Mouse (Mus musculus) heart, postnatal 4 days (tissue): ENCODE results near the gene Gstp3. TPM values are rescaled to one million over a fixed set of nuclear protein-coding genes. Genes with fewer than 3 reads are reported as not detected.
A peak's percentile ranks its signal among the peaks of the same experiment; 100 is the strongest.
"Not testable (repeated sequence)": the region's sequence is repeated elsewhere in the genome, so short reads cannot be mapped to it uniquely, and the experiment has no call there.

ENCODE experiments used
- DNase-seq: peaks from one replicate; pipeline ENCODE4 v3.0.0; 2021
- total RNA-seq, 2 experiments: library from RNA; stranded (reverse); gene quantifications; 2 replicates each; pipeline ENCODE4 v1.2.3; 2021

Gstp3 gene
- total RNA-seq, 2 experiments from 2014 or later = not detected

DNA sequence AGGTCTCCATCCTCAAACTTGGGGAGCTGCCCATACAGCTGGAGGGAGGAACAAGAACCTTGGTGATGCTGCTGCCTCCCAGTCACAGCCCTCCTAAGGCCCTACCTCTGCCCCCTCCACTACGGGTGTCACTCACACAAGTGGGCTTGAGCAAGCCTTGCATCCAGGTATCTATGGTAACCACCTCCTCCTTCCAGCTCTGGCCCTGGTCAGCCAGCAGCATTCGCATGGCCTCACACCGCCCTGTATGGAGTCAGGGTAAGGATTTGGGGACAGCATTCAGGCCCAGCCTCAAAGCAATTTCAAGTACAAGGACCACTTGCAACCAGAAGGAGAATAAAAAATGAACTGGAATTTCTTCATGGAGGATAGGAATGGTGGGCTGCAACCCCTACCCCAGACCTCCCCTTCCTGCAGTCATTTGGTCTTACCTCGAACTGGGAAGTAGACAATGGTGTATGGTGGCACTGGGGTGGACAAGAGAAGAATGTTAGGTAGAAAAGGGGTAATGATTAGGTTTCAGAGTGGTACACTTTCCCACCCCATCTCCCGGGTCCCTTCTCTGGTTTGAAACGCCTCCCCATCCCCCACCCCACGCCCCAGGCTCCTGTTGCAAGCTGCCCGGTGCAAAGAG lies 22.1 kb downstream of the Gstp3 start:
- DNase-seq = not testable (repeated sequence)

DNA sequence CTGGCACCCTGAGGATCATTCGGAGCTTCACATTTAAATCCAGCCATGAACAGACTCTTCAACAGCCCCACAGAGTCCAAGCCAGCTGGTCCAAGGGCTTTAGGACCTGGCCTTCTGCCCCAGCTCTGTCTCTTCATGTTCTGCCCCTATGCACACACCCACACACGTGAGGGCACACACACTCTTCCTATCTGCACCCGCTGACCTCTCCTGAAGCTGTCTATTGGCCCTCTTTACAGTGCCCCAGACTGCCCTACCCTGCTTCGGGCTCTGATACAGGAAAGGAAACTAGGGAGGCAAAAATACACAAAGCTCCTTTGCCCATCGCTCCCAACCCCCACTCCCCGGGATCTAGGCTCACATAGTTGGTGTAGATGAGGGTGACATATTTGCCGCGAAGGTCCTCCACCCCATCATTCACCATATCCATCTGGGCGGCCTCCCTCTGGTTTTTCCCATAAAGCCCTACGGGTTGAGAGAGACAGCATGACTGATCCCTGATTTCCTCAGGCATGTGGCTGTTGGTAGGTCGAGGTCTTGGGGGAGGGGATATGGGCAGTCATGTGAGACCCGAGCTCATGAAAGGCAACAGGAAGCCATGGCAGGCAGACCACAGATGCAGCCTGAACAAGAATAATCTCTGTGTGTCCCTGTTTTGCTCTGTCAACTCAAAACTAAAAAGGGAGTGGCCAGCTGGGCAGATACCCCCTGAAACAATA lies 22.9 kb downstream of the Gstp3 start:
- no peak for DNase-seq

DNA sequence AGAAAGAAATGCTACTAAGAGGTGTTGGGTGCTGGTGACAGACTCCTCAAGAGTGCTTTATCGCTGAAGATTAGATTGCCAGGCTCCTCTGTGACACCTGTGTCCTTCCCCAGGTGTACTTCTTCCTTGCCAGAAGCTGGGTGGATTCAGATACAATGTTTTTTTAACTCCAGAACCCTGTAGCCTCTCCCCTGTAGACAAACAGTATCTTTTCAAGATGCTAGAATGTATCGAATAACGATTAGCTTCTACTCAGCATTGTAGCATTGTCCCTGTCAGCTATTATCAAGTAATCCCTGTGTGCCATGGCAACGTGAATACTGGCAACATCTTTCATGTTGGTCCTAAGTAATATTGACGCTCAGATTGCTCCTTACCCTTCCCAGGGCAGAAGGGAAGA lies 25.6 kb downstream of the Gstp3 start:
- no peak for DNase-seq

DNA sequence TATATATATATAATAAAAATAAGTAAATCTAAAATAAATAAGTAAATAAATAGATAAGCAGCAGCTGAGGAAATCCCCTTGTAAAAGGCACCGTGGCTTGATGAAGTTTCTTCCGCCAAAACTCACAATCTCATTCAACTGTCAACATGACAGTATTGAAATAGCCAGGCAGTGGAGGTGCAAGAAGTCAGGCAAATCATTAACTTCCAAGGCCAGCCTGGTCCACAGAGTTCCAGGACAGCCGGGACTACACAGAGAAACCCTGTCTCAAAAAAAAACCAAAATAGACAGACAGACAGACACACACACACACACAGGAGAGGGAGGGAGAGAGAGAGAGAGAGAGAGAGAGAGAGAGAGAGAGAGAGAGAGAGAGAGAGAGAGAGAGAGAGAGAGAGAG lies 26.1 kb downstream of the Gstp3 start:
- no peak for DNase-seq

DNA sequence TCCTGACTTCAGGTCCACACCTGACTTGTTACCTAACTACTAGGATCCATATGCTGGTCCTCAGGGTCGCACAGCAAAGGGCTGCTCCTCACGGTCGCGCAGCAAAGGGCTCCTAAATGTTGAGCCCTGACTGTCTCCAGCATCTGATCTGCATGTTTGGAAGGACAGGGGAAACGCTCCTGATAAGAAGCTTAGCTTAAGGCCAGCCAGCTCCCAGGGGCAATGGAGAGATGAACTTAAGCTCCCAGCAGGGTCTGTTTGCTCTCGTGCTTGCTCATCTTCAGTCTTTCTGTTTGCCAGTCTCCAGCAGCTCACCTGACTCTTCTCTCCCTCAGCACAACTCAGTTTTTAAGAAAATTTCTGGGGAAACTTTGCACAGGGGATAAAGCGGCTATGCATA lies 26.7 kb downstream of the Gstp3 start:
- DNase-seq = no peak

DNA sequence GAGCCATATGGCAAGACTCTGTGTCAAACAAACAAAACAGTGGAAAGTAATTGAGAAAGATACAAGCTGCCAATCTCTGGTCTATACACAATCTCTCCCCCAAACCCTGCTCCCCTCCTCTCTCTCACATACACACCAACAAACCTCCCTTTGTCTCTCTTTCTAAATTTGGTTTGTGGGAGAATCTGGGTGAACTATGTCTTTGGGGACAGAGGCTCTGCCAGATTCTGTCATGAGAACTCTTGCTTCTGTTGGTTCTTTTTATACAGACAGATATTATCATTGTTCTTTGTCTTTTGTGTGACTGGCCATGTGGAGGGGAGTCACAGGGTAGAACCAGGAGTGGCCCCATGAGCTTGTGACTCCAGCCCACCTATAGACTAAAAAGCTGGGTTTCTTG lies 31.8 kb downstream of the Gstp3 start:
- no peak for DNase-seq

DNA sequence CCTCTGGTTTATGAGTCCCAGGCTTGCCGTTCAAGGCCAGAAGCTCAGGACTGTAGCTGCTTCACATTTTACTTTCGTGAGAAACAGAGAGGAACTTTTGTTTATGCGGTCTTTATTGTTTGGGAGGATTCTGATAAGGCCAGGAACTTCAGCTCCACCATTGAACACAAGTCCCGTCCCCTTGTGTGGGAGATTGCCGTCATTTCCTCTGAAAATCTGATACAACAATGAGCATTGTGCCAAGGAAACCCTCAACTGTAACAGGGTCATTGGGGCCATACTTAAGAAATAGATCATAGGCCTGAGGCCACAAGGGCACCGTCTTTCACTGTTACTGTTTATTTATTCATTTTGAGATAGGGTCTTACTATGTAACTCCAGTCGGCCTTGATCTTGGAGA lies 36.2 kb downstream of the Gstp3 start:
- no peak for DNase-seq

DNA sequence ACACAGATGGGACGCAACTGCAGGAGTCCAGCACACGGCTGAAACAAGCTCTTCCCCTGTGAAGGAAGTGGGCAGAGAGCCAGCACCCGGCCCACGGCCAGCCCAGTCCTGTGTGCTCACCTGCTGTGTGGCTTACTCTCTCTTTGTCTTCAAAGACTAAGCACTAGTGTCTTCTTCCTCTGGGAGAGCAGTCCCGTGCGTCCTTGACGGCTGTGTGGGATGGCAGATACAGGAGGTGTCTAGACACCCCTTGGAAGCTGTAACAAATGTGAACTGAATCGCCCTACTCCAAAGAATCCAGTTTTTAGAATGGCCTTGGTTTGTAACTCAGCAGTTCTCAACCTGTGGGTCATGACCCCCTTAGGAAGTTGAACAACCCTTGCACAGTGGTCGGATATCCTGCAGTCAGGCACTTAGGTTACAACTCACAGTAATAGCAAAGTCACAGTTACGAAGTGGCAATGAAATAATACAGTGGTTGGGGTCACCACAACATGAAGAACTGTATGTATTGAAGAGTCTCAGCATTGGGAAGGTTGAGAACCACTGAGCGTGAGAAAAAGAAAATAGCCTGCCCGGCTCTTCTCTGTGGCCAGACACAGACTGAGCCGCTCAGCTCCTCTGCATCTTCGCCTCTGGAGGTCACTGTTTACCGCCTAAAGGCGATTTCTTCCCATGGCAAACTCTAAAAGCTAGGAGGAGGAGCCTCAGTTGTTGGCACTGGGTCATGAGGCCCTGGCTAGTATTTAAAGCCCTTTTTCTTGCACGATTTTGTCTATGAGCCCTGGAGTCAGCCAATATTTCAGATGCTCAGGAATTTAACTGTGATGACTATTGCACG lies 40.4 kb downstream of the Gstp3 start:
- peak; percentile 90 for DNase-seq

DNA sequence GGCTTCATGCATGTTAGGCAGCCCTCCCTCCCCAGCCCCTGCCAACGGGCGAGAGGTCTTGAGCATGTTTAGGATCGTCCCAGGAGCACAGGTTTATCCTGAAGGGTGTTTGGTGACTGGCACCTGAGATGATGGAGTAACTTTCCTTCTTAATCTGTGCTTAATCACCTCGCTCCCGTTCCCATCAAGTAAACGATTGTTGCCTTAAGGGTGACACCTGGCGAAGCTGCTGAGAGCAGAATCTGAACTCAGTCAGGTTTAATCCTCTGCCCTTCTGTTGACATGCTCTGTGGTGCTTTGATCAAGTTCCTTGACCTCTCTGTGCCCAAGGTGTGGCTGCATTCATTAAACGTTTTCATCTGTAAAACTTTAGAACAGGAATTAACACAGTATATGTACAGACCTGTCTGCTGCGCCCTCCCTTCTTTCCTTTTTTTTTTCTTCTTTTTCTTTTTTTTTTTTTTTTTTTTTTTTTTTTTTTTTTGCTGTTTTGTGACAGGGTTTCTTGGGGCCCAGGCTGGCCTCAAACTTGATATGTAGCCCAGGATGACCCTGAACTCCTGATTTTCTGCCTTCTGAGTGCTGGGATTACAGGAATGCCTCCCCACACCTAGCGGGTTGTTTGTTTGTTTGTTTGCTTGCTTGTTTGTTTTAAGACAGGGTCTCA lies 41.3 kb downstream of the Gstp3 start:
- DNase-seq = no peak

DNA sequence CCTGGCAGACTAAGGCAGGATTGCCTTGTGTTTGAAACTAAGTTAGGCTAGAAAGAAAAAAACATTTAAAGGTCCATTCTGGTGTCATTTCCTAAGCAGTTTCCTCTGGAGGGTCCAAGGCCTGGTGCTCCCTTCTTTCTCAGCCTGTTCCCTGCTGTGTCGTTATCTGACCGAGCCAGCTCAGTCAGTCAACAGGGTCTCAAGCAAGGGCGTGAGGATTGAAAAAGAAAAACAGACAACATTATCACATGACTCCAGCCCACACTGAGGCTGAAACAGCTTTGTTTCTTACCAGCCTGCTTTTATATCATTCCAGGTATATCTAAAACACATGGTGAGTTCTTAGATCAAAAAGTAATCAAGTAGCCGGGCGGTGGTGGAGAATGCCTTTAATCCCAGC lies 43.7 kb downstream of the Gstp3 start:
- DNase-seq = no peak

DNA sequence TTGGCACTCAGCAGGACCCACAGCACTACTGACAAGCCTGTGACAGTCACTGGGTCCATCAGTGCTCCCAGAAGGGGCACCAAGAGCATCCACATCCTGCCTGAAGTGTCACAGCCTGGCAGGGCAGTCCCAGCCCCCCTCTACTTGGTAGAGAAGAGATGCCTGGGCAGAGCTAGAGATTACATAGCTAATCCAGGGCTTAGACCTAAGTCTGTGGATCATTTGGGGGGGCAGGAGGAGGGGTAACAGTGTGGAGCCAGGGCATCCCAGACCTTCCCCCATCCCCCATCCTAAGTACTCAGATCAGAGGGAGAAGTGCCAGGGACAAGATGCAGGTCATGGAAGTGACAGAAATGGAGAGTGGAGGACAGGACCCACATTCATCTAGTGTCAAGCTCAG lies 44.6 kb downstream of the Gstp3 start:
- no peak for DNase-seq

DNA sequence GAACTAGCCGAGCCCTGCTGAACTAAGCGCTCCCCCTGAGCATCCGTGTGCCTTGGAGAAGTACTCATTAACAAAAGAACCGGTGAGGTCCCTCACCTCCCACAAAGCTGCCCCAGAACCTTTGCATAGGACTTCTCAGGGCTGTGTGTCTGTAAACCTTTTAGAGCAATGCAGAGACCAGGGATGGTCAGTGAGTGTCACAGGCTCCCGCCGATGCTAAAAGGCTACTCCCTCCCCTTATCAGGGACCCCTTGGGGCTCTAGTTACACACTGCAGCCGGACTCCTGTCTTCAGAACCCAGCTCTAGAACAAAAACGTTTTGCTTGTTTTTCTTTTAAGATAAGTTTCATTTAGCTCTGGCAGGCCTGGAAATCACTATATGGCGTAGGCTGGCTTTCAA lies 46.3 kb downstream of the Gstp3 start:
- no peak for DNase-seq

DNA sequence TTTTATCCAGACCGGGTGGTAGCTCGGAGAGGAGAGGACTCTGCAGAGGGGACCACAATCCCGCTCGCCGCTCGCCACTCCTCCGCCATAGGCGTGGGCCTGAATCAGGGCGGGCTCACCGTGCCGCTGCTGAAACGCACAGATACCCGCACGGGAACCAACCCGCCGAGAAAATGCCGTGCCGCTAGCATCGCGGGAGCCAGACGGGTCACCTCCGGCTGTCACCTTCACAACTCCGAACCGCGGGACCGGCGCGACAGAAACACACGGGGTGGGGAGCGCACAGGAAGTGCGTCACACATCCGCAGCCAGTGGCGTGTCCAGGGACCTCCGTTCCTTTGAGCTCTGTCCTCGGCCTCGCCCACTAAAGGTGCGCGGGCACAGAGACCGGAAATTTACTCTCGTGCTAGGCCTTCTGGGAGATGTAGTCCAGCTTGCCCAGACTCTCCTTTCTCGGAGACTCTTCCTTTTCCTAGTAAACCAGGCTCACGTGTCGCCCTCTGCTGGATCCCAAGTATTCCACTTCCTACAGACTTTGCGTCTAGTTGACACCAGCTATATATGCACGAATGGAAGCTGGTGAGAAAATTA lies 46.8 kb downstream of the Gstp3 start, which contains the start of gene Ndufv1:
Gene Ndufv1, minus strand, starts transcription at position 375 of the 591 bp plus-strand sequence.
- DNase-seq = peak; percentile 96

DNA sequence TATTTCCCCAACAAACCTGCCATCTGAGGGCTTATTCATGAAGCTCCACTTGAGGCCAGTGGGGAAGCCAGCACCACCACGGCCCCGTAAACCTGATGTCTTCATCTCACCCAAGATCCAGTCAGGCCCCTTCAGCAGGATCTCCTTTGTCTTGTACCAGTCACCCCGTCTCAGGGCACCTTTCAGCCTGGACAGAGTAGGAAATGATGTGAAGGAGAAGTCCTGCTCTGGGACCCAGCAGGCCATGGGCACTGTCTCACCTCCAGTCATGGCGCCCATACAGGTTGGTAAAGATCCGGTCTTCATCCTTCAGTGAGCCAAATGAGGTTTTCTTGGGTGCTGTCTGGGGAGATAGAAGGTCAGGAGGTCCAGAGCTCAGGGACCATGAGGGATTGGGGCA lies 48.3 kb downstream of the Gstp3 start:
- no peak for DNase-seq

Other genes starting within 250 kb of the Gstp3 start
- 10 to 100 TPM; 16.8 to 16.9 TPM for gene Chka, start 207.8 kb downstream of the Gstp3 start, total RNA-seq
- 10 to 100 TPM; 19.2 to 22.9 TPM for gene Tcirg1, start 152.4 kb downstream of the Gstp3 start, total RNA-seq
- gene Ndufs8, start 146.8 kb downstream of the Gstp3 start, total RNA-seq = 100 to 1,000 TPM; 290 to 307 TPM
- gene Aldh3b1, start 129.8 kb downstream of the Gstp3 start, total RNA-seq = 1 to 10 TPM; 1.6 to 1.9 TPM
- gene Unc93b1, start 124.4 kb downstream of the Gstp3 start, total RNA-seq = 10 to 100 TPM; 15.1 to 15.4 TPM
- gene Aldh3b3, start 100.9 kb downstream of the Gstp3 start, total RNA-seq = under 1 TPM; 0.17 to 0.18 TPM
- under 1 TPM; 0.12 to 0.32 TPM for gene Aldh3b2, start 87.2 kb downstream of the Gstp3 start, total RNA-seq
- gene Acy3, start 73.0 kb downstream of the Gstp3 start, total RNA-seq = 10 to 100 TPM; 10.6 to 12.0 TPM
- gene Tbx10, start 66.8 kb downstream of the Gstp3 start, total RNA-seq = not detected
- 10 to 100 TPM; 56.6 to 63.2 TPM for gene Nudt8, start 59.0 kb downstream of the Gstp3 start, total RNA-seq
- gene Gm49405, start 58.9 kb downstream of the Gstp3 start, total RNA-seq = 1 to 10 TPM; 1.4 to 2.4 TPM
- 100 to 1,000 TPM; 106 to 120 TPM for gene Doc2g, start 56.3 kb downstream of the Gstp3 start, total RNA-seq
- gene Ndufv1, start 46.8 kb downstream of the Gstp3 start, total RNA-seq = 100 to 1,000 TPM; 774 to 835 TPM
- gene Gstp1, start 21.6 kb downstream of the Gstp3 start, total RNA-seq = 100 to 1,000 TPM; 219 to 261 TPM
- gene Gstp2, start 13.5 kb downstream of the Gstp3 start, total RNA-seq = 10 to 100 TPM; 69.7 to 73.5 TPM
- gene Cabp2, start 22.0 kb upstream of the Gstp3 start, total RNA-seq = not detected
- gene Cdk2ap2, start 37.6 kb upstream of the Gstp3 start, total RNA-seq = 10 to 100 TPM; 22.4 to 23.6 TPM
- 10 to 100 TPM; 41.8 to 42.9 TPM for gene Pitpnm1, start 40.4 kb upstream of the Gstp3 start, total RNA-seq
- gene Aip, start 66.3 kb upstream of the Gstp3 start, total RNA-seq = 10 to 100 TPM; 54.6 to 55.7 TPM
- gene Gpr152, start 80.2 kb upstream of the Gstp3 start, total RNA-seq = under 1 TPM in 1 of 2 experiments, not detected in 1; 0.07 TPM
- gene Cabp4, start 84.5 kb upstream of the Gstp3 start, total RNA-seq = under 1 TPM in 1 of 2 experiments, not detected in 1; 0.18 TPM
- 10 to 100 TPM; 74.6 to 74.8 TPM for gene Coro1b, start 89.0 kb upstream of the Gstp3 start, total RNA-seq
- gene Ptprcap, start 94.0 kb upstream of the Gstp3 start, total RNA-seq = 1 to 10 TPM; 2.0 to 2.2 TPM
- gene Rps6kb2, start 103.8 kb upstream of the Gstp3 start, total RNA-seq = 10 to 100 TPM; 26.0 to 26.3 TPM
- gene Carns1, start 115.9 kb upstream of the Gstp3 start, total RNA-seq = 10 to 100 TPM; 46.7 to 49.0 TPM
- gene Tbc1d10c, start 131.7 kb upstream of the Gstp3 start, total RNA-seq = 1 to 10 TPM; 2.0 to 2.1 TPM
- 100 to 1,000 TPM; 481 to 484 TPM for gene Ppp1ca, start 132.5 kb upstream of the Gstp3 start, total RNA-seq
- gene Rad9a, start 142.1 kb upstream of the Gstp3 start, total RNA-seq = 1 to 10 TPM; 8.3 to 8.4 TPM
- 1 to 10 TPM; 2.1 to 2.7 TPM for gene Clcf1, start 154.7 kb upstream of the Gstp3 start, total RNA-seq
- gene AC109138.7, start 154.8 kb upstream of the Gstp3 start, total RNA-seq = not detected
- gene Pold4, start 172.3 kb upstream of the Gstp3 start, total RNA-seq = 10 to 100 TPM; 11.0 to 11.2 TPM
- 1 to 10 TPM; 8.4 to 9.0 TPM for gene Ssh3, start 209.6 kb upstream of the Gstp3 start, total RNA-seq
- 1 to 10 TPM; 1.1 to 1.3 TPM for gene Ankrd13d, start 223.6 kb upstream of the Gstp3 start, total RNA-seq
- gene Grk2, start 246.7 kb upstream of the Gstp3 start, total RNA-seq = 10 to 100 TPM; 46.2 to 54.0 TPM